In genomic region chr2:132131266-132131665, GRCm38 (mm10) we compare ENCODE assay signal across 8 mouse cellular contexts. TPM values are rescaled to one million over a fixed set of nuclear protein-coding genes. Genes with fewer than 3 reads are reported as not detected.
DNase-seq lines count a peak whose midpoint lies in the region; TF ChIP-seq lines count a peak whose summit lies in the region.

No protein-coding gene starts in this region.

- no peak for TF ChIP-seq POLR2A in bone marrow macrophage, adult 2 months (IDR thresholded peaks at IDR 0.05; ENCODE audit: borderline replicate concordance, low read depth, low read length)

- H3K27me3 ChIP-seq in E14TG2a.4 (ENCODE audit: insufficient read depth, low read length): no peaks in the 10 kb centered on the region; the same call in 1 of the 2 replicates

- no peaks in the 10 kb centered on the region for H3K9me3 ChIP-seq in E14TG2a.4 (ENCODE audit: low read length)

- TF ChIP-seq CTCF in E14TG2a.4 (conservative IDR thresholded peaks at IDR 0.05; ENCODE audit: low read length): no peak
- no peak for TF ChIP-seq CTCF in bone marrow macrophage, adult 2 months (IDR thresholded peaks at IDR 0.05; ENCODE audit: low read depth, low read length)

- intact Hi-C loops in heart, postnatal 36 days (cut with DNase I): no loop called here

- WGBS in large intestine, adult 2 months: 11% methylated on average over 9 of the region's 9 CpGs

- H3K36me3 ChIP-seq in E14TG2a.4 (ENCODE audit: insufficient read depth, low read length): no peaks in the 10 kb centered on the region

- H3K27ac ChIP-seq in bone marrow macrophage, adult 2 months (ENCODE audit: insufficient read depth, low read depth, low read length): no peak overlapping the region

- H3K4me3 ChIP-seq in E14TG2a.4 (replicated peaks; ENCODE audit: low read length): peak overlapping the region; percentile 53
- H3K4me3 ChIP-seq in bone marrow macrophage, adult 2 months (ENCODE audit: insufficient read depth, low read length): peak overlapping the region; percentile 13

- H3K4me1 ChIP-seq in E14TG2a.4 (replicated peaks; ENCODE audit: low read depth, low read length): peaks cover 81% of the 10 kb centered on the region
- peaks cover 37% of the 10 kb centered on the region for H3K4me1 ChIP-seq in bone marrow macrophage, adult 2 months (ENCODE audit: control insufficient read depth, insufficient read depth, low read length)

- peak; percentile 40 for DNase-seq in fat pad, adult 2 months (ENCODE audit: extremely low read depth, low read depth, low spot score)
- DNase-seq in heart, postnatal 36 days: peak; percentile 61 to 64
- DNase-seq in large intestine, adult 2 months (ENCODE audit: low read depth, low spot score): peak; percentile 48
- DNase-seq in mesoderm, embryonic 11.5 days (ENCODE audit: low read depth, low spot score): peak; percentile 28
- DNase-seq in testis, postnatal 14 days (ENCODE audit: low spot score): peak; percentile 43
- no peak for DNase-seq in layer of hippocampus, adult 9-11 months

RNA-seq across cellular contexts. Expression of gene Slc23a2, which starts 13.6 kb away (rescaled TPM):
- polyA plus RNA-seq in bone marrow macrophage, adult 2 months (2012; ENCODE audit: insufficient read depth, insufficient read length, missing spikeins): 47.7 and 53.5 TPM in 2 replicates
- 10 to 100 TPM; 13.0 to 14.1 TPM for total RNA-seq in heart, postnatal 36 days (2021)
- 10.6 and 22.4 TPM in 2 replicates for polyA plus RNA-seq in large intestine, adult 2 months (2012; rRNA removed)
